Mouse (Mus musculus): Measurements from ENCODE around the gene Ubp1.
A peak's percentile ranks its signal among the peaks of the same experiment; 100 is the strongest.

Gene Ubp1

GRCm38 (mm10) chr9:114014034-114014433 is 83.3 kb downstream of the Ubp1 start:
- no peak for DNase-seq (ENCODE audit: low read depth, low spot score)

GRCm38 (mm10) chr9:114015724-114016123 is 85.0 kb downstream of the Ubp1 start:
- no peak for DNase-seq (ENCODE audit: low read depth, low spot score)

GRCm38 (mm10) chr9:114016402-114016801 is 85.7 kb downstream of the Ubp1 start:
- DNase-seq (ENCODE audit: low read depth, low spot score): no peak

- DNase-seq (ENCODE audit: low read depth, low spot score): no peak
These were observed 88.5 kb downstream of the Ubp1 start for GRCm38 (mm10) chr9:114019012-114019762.

- no peak for DNase-seq (ENCODE audit: low read depth, low spot score)
These were observed 91.4 kb downstream of the Ubp1 start for GRCm38 (mm10) chr9:114022141-114022540.

- DNase-seq (ENCODE audit: low read depth, low spot score): no peak
These were observed 94.4 kb downstream of the Ubp1 start for GRCm38 (mm10) chr9:114025182-114025581.

GRCm38 (mm10) chr9:114025846-114026245 is 95.1 kb downstream of the Ubp1 start:
- DNase-seq (ENCODE audit: low read depth, low spot score): no peak

- peak; percentile 80 for DNase-seq (ENCODE audit: low read depth, low spot score)
These were observed 95.7 kb downstream of the Ubp1 start for GRCm38 (mm10) chr9:114026261-114026934.
